Mouse (Mus musculus) cerebellum, adult 2 months (tissue): ENCODE measurements around the gene Pax7. TPM values are rescaled to one million over a fixed set of nuclear protein-coding genes. Genes with fewer than 3 reads are reported as not detected.
A peak's percentile ranks its signal among the peaks of the same experiment; 100 is the strongest.

Source experiments
- DNase-seq, 2 experiments: peaks; one replicate each; pipeline ENCODE4 v3.0.0; 2021
- H3K27ac ChIP-seq: fragments of 200-500 bp; 2 replicates; pipeline ENCODE4 v1.5.1; 2012; ENCODE audit warnings: low read length, control low read depth, inconsistent platforms; ENCODE audit not compliant: insufficient read depth
- H3K27me3 ChIP-seq: fragments of 200-500 bp; 2 replicates; pipeline ENCODE4 v1.6.1; 2012; ENCODE audit warnings: inconsistent platforms, mild to moderate bottlenecking, low read length, moderate library complexity; ENCODE audit not compliant: control insufficient read depth, insufficient read depth
- H3K4me1 ChIP-seq: fragments of 200-500 bp; 2 replicates; pipeline ENCODE4 v1.6.1; 2011; ENCODE audit warnings: low read length; ENCODE audit not compliant: control insufficient read depth, insufficient read depth
- H3K4me3 ChIP-seq: fragments of 200-500 bp; replicated peaks from 2 replicates; pipeline ENCODE3; 2011; ENCODE audit warnings: mild to moderate bottlenecking, low read depth, low read length, control low read depth; ENCODE audit not compliant: insufficient read depth
- CTCF ChIP-seq: fragments of 200-500 bp; IDR thresholded peaks from 2 replicates; pipeline ENCODE4 v1.5.1; 2011; ENCODE audit warnings: low read depth, mild to moderate bottlenecking, control low read depth, low read length, moderate library complexity, borderline replicate concordance; ENCODE audit not compliant: insufficient read depth
- POLR2A ChIP-seq: fragments of 200-500 bp; IDR thresholded peaks from 2 replicates; pipeline ENCODE4 v1.6.1; 2011; ENCODE audit warnings: low read length, control low read depth, borderline replicate concordance; ENCODE audit not compliant: insufficient read depth
- WGBS: fragments of 180-500 bp; shearing (Covaris S2); methylation state at CpG from one replicate; pipeline ENCODE4 v1.1.7; 2018; 5-methylcytosine and 5-hydroxymethylcytosine counted together
- polyA plus RNA-seq: library from polyadenylated mRNA; depleted of rRNA; stranded (reverse); fragments of >200 nt; gene quantifications from 2 replicates; pipeline ENCODE4 v1.2.3, GENCODE M21; 2012

Gene Pax7
- polyA plus RNA-seq, 1 experiment: 0.07 TPM

- H3K27me3 ChIP-seq: peaks cover 10% of the 10 kb centered on the region; the same call in 1 of the 2 replicates
Observed at GRCm38 (mm10) chr4:139823870-139824472, 9.4 kb downstream of the Pax7 start.

GRCm38 (mm10) chr4:139823138-139823869, 10.0 kb downstream of the Pax7 start:
- Histone ChIP-seq H3K27me3 (peaks cover 10% of the 10 kb centered on the region; the same call in 1 of the 2 replicates), H3K4me1 (peaks cover 3% of the 10 kb centered on the region; the same call in 1 of the 2 replicates), H3K27ac (no peak overlapping the region), H3K4me3 (no peak overlapping the region)
- DNase-seq: peak in 1 of 2 experiments; percentile 35
- TF ChIP-seq POLR2A: no peak
- WGBS: 5% methylated on average over 44 of the region's 44 CpGs

More at GRCm38 (mm10) chr4:139823870-139824472, 9.4 kb downstream of the Pax7 start:
- TF ChIP-seq CTCF (no peak), POLR2A (no peak)
- Histone ChIP-seq H3K4me3 (no peak overlapping the region), H3K27ac (no peak overlapping the region), H3K4me1 (peaks cover 3% of the 10 kb centered on the region; the same call in 1 of the 2 replicates)
- no peak for DNase-seq
- 3% methylated on average over 32 of the region's 32 CpGs for WGBS

GRCm38 (mm10) chr4:139822214-139823137, 10.9 kb downstream of the Pax7 start:
- 17% methylated on average over 28 of the region's 28 CpGs for WGBS
- no peak overlapping the region for H3K27ac ChIP-seq
- no peak for DNase-seq
- peaks cover 3% of the 10 kb centered on the region; the same call in 1 of the 2 replicates for H3K4me1 ChIP-seq
- H3K27me3 ChIP-seq: peaks cover 10% of the 10 kb centered on the region; the same call in 1 of the 2 replicates
- TF ChIP-seq CTCF: no peak
- no peak for TF ChIP-seq POLR2A
- H3K4me3 ChIP-seq: no peak overlapping the region

GRCm38 (mm10) chr4:139821491-139822160, 11.7 kb downstream of the Pax7 start:
- Histone ChIP-seq H3K27me3 (peaks cover 10% of the 10 kb centered on the region; the same call in 1 of the 2 replicates), H3K4me1 (peaks cover 3% of the 10 kb centered on the region; the same call in 1 of the 2 replicates), H3K4me3 (no peak overlapping the region), H3K27ac (no peak overlapping the region)
- WGBS: 2% methylated on average over 58 of the region's 65 CpGs
- DNase-seq: no peak
- no peak for TF ChIP-seq CTCF
- no peak for TF ChIP-seq POLR2A

- no peak for TF ChIP-seq CTCF
- TF ChIP-seq POLR2A: no peak
- Histone ChIP-seq H3K27ac (no peak overlapping the region), H3K4me1 (peaks cover 3% of the 10 kb centered on the region; the same call in 1 of the 2 replicates), H3K27me3 (peaks cover 10% of the 10 kb centered on the region; the same call in 1 of the 2 replicates), H3K4me3 (no peak overlapping the region)
- DNase-seq: no peak
- 9% methylated on average over 22 of the region's 22 CpGs for WGBS
Observed at GRCm38 (mm10) chr4:139821071-139821470, 12.3 kb downstream of the Pax7 start.

GRCm38 (mm10) chr4:139819411-139820030, 13.8 kb downstream of the Pax7 start:
- peaks cover 8% of the 10 kb centered on the region; the same call in 1 of the 2 replicates for H3K27me3 ChIP-seq
- 55% methylated on average over 9 of the region's 9 CpGs for WGBS

GRCm38 (mm10) chr4:139818163-139818562, 15.2 kb downstream of the Pax7 start:
- no peak for DNase-seq
- Histone ChIP-seq H3K4me1 (peaks cover 3% of the 10 kb centered on the region; the same call in 1 of the 2 replicates), H3K27me3 (peaks cover 5% of the 10 kb centered on the region; the same call in 1 of the 2 replicates), H3K27ac (no peak overlapping the region), H3K4me3 (no peak overlapping the region)
- TF ChIP-seq POLR2A (no peak), CTCF (no peak)
- 32% methylated on average over 7 of the region's 7 CpGs for WGBS

More at GRCm38 (mm10) chr4:139819411-139820030, 13.8 kb downstream of the Pax7 start:
- no peak overlapping the region for H3K27ac ChIP-seq
- DNase-seq: no peak
- TF ChIP-seq CTCF: no peak
- no peak for TF ChIP-seq POLR2A
- H3K4me3 ChIP-seq: no peak overlapping the region
- H3K4me1 ChIP-seq: peaks cover 3% of the 10 kb centered on the region; the same call in 1 of the 2 replicates
